Mouse (Mus musculus): ENCODE data around the gene Scarb1.

Gene Scarb1

GRCm38 (mm10) chr5:125303055-125303454, 37.8 kb downstream of the Scarb1 start:
- no peak for DNase-seq

DNA sequence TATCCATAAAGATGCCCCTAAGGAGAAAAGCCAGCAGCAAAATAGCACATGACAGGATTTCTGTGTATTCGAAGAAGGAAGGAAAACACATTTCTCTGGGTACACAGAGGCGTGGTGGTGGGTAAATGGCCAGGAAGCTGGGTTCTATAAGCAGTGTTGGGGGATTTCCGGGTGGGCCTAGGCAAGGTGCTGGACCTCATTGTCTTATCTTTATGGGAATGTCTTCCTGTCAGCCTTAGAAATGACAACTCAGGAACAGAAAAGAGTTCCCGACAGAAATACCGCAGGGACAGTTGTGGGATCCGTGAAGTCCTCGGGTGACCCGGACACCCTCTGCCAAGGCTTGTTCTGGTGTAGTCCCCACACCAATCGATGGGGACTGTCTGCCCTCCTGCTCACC, 42.7 kb downstream of the Scarb1 start:
- no peak for DNase-seq

DNA sequence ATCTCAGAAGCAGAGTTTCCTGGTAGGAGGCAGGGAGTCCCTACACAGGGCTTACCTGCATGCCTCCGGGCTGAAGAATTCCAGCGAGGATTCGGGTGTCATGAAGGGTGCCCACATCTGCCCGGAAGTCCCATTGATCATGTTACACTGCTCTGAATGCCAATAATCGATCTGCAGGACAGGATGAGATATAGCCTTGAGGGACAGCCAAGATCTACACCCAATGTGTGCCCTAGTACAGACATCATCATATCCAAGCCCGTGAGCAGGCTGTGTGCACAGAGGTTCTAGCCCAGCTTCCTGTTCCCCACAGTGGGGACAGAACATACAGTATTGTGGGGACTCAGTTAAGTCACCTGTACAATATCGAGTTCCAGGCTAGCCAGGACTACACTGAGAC, 43.7 kb downstream of the Scarb1 start:
- no peak for DNase-seq

- no peak for DNase-seq
Measured at GRCm38 (mm10) chr5:125292951-125293350, 47.9 kb downstream of the Scarb1 start.

GRCm38 (mm10) chr5:125291895-125292294, 49.0 kb downstream of the Scarb1 start:
- DNase-seq, result no peak

- no peak for DNase-seq
Measured at GRCm38 (mm10) chr5:125291387-125291786, 49.5 kb downstream of the Scarb1 start.

- no peak for DNase-seq
Measured at GRCm38 (mm10) chr5:125287053-125287655, 53.7 kb downstream of the Scarb1 start.

DNA sequence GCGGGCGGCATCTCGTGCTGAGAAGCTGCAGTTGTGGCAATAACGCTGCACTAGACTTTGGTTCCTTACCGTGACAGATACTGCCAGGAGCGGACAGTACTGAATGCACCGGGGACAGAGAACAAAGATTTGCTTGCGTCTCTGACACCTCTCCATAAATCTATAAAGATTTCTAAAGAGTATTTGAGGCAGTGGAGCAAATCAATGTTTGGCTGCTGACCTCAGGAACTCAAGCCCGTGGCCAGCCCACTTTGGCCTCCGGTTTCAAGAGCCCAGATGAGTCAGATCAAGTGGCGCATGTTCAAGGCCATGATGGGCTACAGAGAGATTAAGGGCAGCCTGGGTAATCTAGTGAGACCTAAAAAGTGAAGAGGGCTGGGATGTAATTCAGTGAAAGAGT, 54.8 kb downstream of the Scarb1 start:
- DNase-seq, result no peak

- DNase-seq, result peak; percentile 78
Measured at GRCm38 (mm10) chr5:125283748-125284640, 56.9 kb downstream of the Scarb1 start.

DNA sequence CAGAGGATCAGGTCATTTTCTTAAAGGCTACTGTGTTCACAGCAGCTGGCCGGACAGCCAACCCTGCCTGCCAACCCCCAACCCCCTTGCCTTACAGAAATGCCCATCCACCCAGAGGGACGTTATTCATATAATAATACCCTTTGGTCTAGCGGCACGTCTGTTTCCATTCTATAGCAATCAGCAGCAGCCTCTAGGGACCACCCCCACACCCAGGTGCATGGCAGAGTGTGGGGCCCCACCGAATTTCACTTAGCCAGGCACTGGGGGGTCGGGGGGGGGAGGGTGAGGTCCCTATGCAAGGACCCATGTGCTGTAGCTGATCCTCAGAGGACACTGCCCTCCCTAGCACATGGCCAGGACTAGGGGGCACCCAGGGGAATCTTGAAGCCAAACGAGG, 61.7 kb downstream of the Scarb1 start:
- no peak for DNase-seq

DNA sequence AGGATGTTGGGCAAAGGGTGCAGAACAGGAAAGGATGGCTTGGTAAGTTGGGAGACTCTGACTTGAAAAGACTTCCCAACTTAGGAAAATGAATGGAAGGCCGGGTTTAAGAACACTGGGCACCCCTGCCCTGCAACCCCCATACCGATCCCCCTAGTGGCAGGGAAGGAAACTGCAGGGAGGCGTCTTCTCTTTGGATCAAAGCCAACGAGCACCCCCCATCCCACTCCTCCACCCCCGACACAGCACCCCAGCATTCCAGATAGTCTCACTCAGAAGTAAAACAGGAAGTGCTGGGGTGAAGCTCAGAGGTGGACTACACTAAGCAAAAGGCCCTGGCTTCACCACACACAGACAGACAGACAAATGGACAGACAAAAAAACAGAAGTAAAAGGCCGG, 62.6 kb downstream of the Scarb1 start:
- DNase-seq, result peak; percentile 64

DNA sequence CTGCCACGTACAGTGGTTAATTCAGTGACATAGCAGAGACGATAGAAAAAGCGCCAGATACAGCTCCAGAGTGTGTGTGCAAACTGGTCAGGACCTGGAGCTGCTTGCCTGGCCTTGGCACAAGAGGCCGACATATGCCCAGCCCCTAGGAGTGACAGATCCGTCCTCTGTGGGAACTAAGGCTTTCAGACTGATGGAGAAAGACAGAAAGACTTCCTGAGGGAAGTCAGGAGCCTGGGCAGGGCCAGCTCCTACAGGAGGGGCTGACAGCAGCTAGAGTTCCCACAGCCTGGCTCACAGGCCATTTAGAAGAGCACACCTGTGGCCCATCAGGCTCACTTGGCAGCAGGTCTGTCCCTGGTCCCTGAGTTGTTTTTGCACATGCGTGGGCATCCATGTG, 63.6 kb downstream of the Scarb1 start:
- no peak for DNase-seq

GRCm38 (mm10) chr5:125276765-125277164, 64.1 kb downstream of the Scarb1 start:
- DNase-seq, result peak; percentile 70

- no peak for DNase-seq
Measured at GRCm38 (mm10) chr5:125275315-125275714, 65.6 kb downstream of the Scarb1 start.

DNA sequence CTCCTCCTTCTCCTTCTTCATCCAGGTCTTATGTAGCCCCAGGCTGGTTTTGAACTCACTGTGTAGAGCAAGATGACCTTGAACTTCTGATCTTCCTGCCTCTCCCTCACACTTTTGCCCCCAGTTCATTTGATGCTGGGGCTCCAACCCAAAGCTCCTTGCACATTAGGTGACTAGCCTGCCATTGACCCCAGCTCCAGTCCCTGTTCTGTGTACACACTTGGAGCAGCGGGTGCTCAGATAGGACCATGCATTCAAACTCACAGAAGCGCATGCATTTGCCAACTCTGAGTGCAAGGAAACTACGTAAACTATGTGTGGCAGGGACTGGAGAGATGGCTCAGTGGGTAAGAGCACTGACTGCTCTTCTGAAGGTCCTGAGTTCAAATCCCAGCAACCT, 66.1 kb downstream of the Scarb1 start:
- DNase-seq, result no peak

GRCm38 (mm10) chr5:125274182-125274581, 66.7 kb downstream of the Scarb1 start:
- DNase-seq, result no peak

- DNase-seq, result peak; percentile 84
Measured at GRCm38 (mm10) chr5:125273666-125274109, 67.2 kb downstream of the Scarb1 start.

DNA sequence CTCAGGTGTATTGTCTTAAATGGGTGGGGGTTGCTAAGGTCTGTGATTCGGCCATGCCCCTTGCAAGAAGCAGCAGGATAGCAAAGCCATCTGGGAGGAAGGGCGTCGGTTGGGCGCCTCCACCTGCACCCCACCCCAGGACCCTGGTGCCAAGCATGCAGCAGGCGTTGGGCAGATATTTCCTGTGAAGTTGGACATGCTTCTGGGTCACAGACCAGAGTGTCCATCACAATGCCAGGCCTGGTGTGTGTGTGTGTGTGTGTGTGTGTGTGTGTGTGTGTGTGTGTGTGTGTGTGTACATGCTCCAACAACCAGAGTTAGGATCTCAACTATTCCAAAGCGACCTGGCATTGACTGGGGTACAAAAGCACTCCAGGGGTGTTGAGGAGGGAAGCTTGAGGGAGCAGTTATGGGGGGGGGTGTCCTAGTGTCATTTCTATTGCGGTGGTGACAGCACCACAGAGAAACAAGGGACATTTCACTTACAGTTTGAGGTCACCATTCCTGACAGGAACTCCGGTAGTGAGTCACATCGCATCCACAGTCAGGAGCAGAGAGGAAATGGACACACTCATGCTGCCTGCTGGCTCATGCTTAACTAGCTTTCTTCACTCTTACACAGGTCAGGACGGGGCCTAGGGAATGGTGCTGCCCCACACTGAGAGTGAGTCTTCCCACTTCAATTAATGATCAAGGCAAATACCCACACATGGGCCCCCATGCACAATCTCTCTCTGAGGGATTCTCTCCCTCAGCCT, 68.5 kb downstream of the Scarb1 start:
- no peak for DNase-seq

GRCm38 (mm10) chr5:125271531-125272203, 69.2 kb downstream of the Scarb1 start:
- peak; percentile 90 for DNase-seq

GRCm38 (mm10) chr5:125270587-125271130, 70.2 kb downstream of the Scarb1 start:
- DNase-seq, result peak; percentile 84

DNA sequence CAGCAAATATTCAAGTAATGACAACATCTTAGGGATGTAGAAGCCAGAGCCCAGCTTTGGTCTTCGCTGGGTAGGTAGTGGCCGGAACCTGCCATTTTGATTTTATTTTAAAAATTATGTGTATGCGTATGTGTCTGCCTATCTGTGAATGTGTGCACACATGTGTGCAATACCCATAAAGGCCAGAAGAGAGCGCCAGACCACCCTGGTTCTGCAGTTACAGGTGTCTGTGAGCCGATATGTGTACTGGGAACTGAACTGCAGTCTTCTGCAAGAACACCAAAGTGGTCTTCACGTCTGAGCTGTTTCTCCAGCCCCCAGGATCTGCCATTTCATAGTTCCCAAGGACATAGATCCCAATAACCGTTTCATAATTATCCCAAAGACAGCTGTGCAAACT, 71.1 kb downstream of the Scarb1 start:
- DNase-seq, result no peak

- no peak for DNase-seq
Measured at GRCm38 (mm10) chr5:125269399-125269798, 71.5 kb downstream of the Scarb1 start.

All from retina, postnatal 1 day (tissue).